Mouse (Mus musculus): ENCODE measurements around the gene Tnpo2.

Tnpo2 gene

DNA sequence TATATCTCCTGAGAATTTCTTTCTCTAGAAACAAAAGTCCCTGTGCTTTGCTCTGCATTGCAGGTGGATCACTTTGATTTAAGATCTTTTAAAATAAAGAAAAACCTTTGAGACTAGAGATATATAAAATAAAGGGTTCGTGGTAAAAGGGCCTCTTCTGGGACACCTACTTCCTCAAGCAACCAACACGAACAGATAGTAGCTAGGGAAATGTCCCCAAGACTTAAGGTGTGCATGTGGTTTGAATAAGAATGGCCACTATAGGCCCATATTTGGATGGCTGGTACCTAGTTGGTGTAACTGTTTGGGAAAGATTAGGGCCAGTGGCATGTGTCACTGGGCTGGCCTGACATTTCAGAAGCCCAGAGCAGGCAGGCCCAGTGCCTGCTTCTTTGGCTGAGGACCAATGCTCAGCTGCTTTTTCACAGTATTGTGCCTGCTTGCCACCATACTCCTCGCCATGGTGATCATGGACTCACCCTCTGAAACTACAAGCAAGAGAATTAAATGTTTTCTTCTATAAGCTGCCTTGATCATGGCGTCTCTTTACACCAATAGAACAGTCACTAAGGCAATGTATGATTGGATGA lies 63.5 kb downstream of the Tnpo2 start:
- no peak for DNase-seq (ENCODE audit: low read depth in 2 of 2, low spot score in 2 of 2)

Measured in CD8-positive naive resting alpha-beta T cell, adult 2 months (primary cell).